Mouse (Mus musculus) ES-E14 (cell line): ENCODE measurements around the gene Kmt2d. TPM values are rescaled to one million over a fixed set of nuclear protein-coding genes. Genes with fewer than 3 reads are reported as not detected.

ENCODE experiments used
- DNase-seq: peaks from one replicate; pipeline ENCODE4 v3.0.0-alpha.2; 2013; ENCODE audit warnings: low read depth, low spot score
- H3K27ac ChIP-seq: 2 replicates; pipeline ENCODE4 v1.5.1; 2012; ENCODE audit warnings: low read depth, mild to moderate bottlenecking, low read length, moderate library complexity, mixed read lengths; ENCODE audit not compliant: poor library complexity, insufficient read depth, severe bottlenecking
- H3K36me3 ChIP-seq: 2 replicates; pipeline ENCODE4 v1.6.1; 2012; ENCODE audit warnings: mild to moderate bottlenecking, low read length, moderate library complexity, mixed read lengths; ENCODE audit not compliant: control insufficient read depth, poor library complexity, insufficient read depth, severe bottlenecking
- H3K4me1 ChIP-seq, 2 experiments: fragments of 150-350 bp in 1 of 2; sonication (generic) in 1 of 2; 2 replicates each; pipeline ENCODE4 v1.6.1; 2012; ENCODE audit warnings: low read length in 2 of 2, mild to moderate bottlenecking in 1 of 2, mixed read lengths in 1 of 2; ENCODE audit not compliant: control insufficient read depth in 2 of 2, insufficient read depth in 2 of 2, poor library complexity in 1 of 2
- H3K4me3 ChIP-seq, 2 experiments: fragments of 150-350 bp in 1 of 2; sonication (generic) in 1 of 2; 2 replicates each; pipeline ENCODE4 v1.5.1; 2012; ENCODE audit warnings: low read length in 2 of 2, low read depth in 1 of 2, mild to moderate bottlenecking in 1 of 2, mixed read lengths in 1 of 2; ENCODE audit not compliant: insufficient read depth in 1 of 2, poor library complexity in 1 of 2, severe bottlenecking in 1 of 2
- H3K9ac ChIP-seq: 2 replicates; pipeline ENCODE4 v1.6.1; 2012; ENCODE audit warnings: low read depth, mild to moderate bottlenecking, low read length, mixed read lengths; ENCODE audit not compliant: poor library complexity, insufficient read depth, severe bottlenecking
- H3K9me3 ChIP-seq: fragments of 150-350 bp; sonication (generic); 2 replicates; pipeline ENCODE4 v1.6.1; 2012; ENCODE audit warnings: low read depth, mild to moderate bottlenecking, low read length; ENCODE audit not compliant: control insufficient read depth, insufficient read depth
- CHD2 ChIP-seq: IDR thresholded peaks from 2 replicates; pipeline ENCODE4 v1.6.1; 2014; ENCODE audit warnings: mild to moderate bottlenecking, low read depth, low read length, inconsistent platforms
- HCFC1 ChIP-seq: IDR thresholded peaks from 2 replicates; pipeline ENCODE4 v1.6.1; 2012; ENCODE audit warnings: low read length, inconsistent platforms, borderline replicate concordance; ENCODE audit not compliant: insufficient read depth
- MAFK ChIP-seq: IDR thresholded peaks from 2 replicates; pipeline ENCODE4 v1.6.1; 2014; ENCODE audit warnings: mild to moderate bottlenecking, low read depth, low read length, inconsistent platforms; ENCODE audit not compliant: insufficient read depth
- ZC3H11A ChIP-seq: IDR thresholded peaks from 2 replicates; pipeline ENCODE4 v1.6.1; 2012; ENCODE audit warnings: low read depth, mild to moderate bottlenecking, inconsistent platforms, low read length, borderline replicate concordance
- ZNF384 ChIP-seq: IDR thresholded peaks from 2 replicates; pipeline ENCODE4 v1.6.1; 2012; ENCODE audit warnings: low read depth, low read length, inconsistent platforms
- in situ Hi-C, 2 experiments: fragments of 600-800 bp; cut with MboI; formaldehyde crosslinking; loops; one replicate each; pipeline ENCODE4 v1.15.1; 2025; ENCODE audit warnings: low sequenced_read_pairs in 2 of 2, inconsistent platforms in 1 of 2; ENCODE audit not compliant: unreplicated experiment in 2 of 2
- total RNA-seq: library from RNA; depleted of rRNA; stranded (reverse); fragments of 300-350 nt; gene quantifications from 2 replicates; pipeline ENCODE4 v1.2.3, GENCODE M21; 2012

Gene Kmt2d
- total RNA-seq, 1 experiment: 35.9 TPM

- H3K4me1 ChIP-seq: peaks cover 5 to 21% of the 10 kb centered on the region in 2 experiments; a peak in 2 of 4 replicates
- H3K36me3 ChIP-seq: peaks cover 53% of the 10 kb centered on the region
Measured at GRCm38 (mm10) chr15:98866501-98866900, 4.5 kb downstream of the Kmt2d start.

GRCm38 (mm10) chr15:98865771-98866170, 5.2 kb downstream of the Kmt2d start:
- H3K9me3 ChIP-seq: no peaks in the 10 kb centered on the region
- H3K36me3 ChIP-seq: peaks cover 60% of the 10 kb centered on the region
- no peak overlapping the region for H3K4me3 ChIP-seq
- H3K4me1 ChIP-seq: peaks cover 5 to 21% of the 10 kb centered on the region in 2 experiments; a peak in 2 of 4 replicates
- no peak overlapping the region for H3K9ac ChIP-seq
- TF ChIP-seq HCFC1: no peak
- TF ChIP-seq MAFK: no peak
- no peak for DNase-seq
- in situ Hi-C loops: no loop called here
- no peak overlapping the region for H3K27ac ChIP-seq

More at GRCm38 (mm10) chr15:98866501-98866900, 4.5 kb downstream of the Kmt2d start:
- Histone ChIP-seq H3K9ac (no peak overlapping the region), H3K9me3 (no peaks in the 10 kb centered on the region), H3K27ac (no peak overlapping the region), H3K4me3 (no peak overlapping the region)
- DNase-seq: no peak
- no peak for TF ChIP-seq HCFC1
- no peak for TF ChIP-seq ZC3H11A
- no peak for TF ChIP-seq CHD2
- TF ChIP-seq MAFK: no peak
- no peak for TF ChIP-seq ZNF384
- in situ Hi-C loops: no loop called here

GRCm38 (mm10) chr15:98864951-98865350, 6.1 kb downstream of the Kmt2d start:
- Histone ChIP-seq H3K36me3 (peaks cover 67% of the 10 kb centered on the region), H3K9me3 (no peaks in the 10 kb centered on the region), H3K4me3 (no peak overlapping the region), H3K27ac (no peak overlapping the region), H3K4me1 (peaks cover 5 to 18% of the 10 kb centered on the region in 2 experiments; a peak in 2 of 4 replicates), H3K9ac (no peak overlapping the region)
- no peak for DNase-seq
- in situ Hi-C loops: no loop called here
- TF ChIP-seq MAFK (no peak), HCFC1 (no peak), CHD2 (no peak), ZNF384 (no peak), ZC3H11A (no peak)

- in situ Hi-C loops: no loop called here
- no peak overlapping the region for H3K9ac ChIP-seq
- no peak for DNase-seq
- TF ChIP-seq ZNF384 (no peak), CHD2 (no peak), HCFC1 (no peak), MAFK (no peak), ZC3H11A (no peak)
- no peak overlapping the region for H3K4me3 ChIP-seq
- peaks cover 80% of the 10 kb centered on the region for H3K36me3 ChIP-seq
- H3K9me3 ChIP-seq: no peaks in the 10 kb centered on the region
- H3K27ac ChIP-seq: no peak overlapping the region
- H3K4me1 ChIP-seq: peaks cover 0 to 9% of the 10 kb centered on the region in 2 experiments; a peak in 1 of 4 replicates
Measured at GRCm38 (mm10) chr15:98863451-98863958, 7.5 kb downstream of the Kmt2d start.

- H3K36me3 ChIP-seq: peaks cover 93% of the 10 kb centered on the region
- TF ChIP-seq ZC3H11A (no peak), HCFC1 (no peak), CHD2 (no peak), ZNF384 (no peak), MAFK (no peak)
- H3K9me3 ChIP-seq: no peaks in the 10 kb centered on the region
- H3K4me1 ChIP-seq: no peaks in the 10 kb centered on the region
- H3K27ac ChIP-seq: no peak overlapping the region
- no peak for DNase-seq
- H3K9ac ChIP-seq: no peak overlapping the region
- in situ Hi-C loops: no loop called here
- no peak overlapping the region for H3K4me3 ChIP-seq
Measured at GRCm38 (mm10) chr15:98861701-98862410, 9.1 kb downstream of the Kmt2d start.
